Mouse (Mus musculus) spleen, adult 2 months (tissue): Measurements from ENCODE around the gene Olfr553.

Experiments
- CTCF ChIP-seq: fragments of 200-500 bp; IDR thresholded peaks from 2 replicates; pipeline ENCODE4 v1.5.1; 2011; ENCODE audit warnings: mild to moderate bottlenecking, inconsistent platforms; ENCODE audit not compliant: insufficient read depth, insufficient read length, insufficient replicate concordance; ENCODE audit errors: extremely low read depth
- POLR2A ChIP-seq: fragments of 200-500 bp; IDR thresholded peaks from 2 replicates; pipeline ENCODE4 v1.6.1; 2011; ENCODE audit warnings: low read depth, low read length, inconsistent platforms

DNA sequence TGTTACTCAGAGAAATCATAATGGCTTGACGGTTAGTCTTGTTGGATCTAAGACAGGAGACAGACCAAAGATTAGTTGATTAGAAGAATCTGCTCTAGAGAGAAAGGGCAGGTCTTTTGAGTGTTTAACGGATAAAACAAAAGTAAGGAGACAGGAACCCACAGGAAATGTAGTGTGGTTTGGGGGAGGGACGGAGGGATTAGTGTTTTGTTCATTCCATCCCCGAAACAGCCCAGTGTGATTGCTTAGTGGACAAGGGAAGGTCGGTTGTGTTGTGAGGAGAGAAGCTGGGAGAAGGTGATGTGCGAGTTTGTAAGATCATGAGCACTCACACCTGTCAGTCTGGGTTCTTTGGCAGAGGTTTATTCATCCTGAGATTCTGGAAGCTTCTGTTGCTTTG, 42.0 kb downstream of the Olfr553 start:
- TF ChIP-seq CTCF: no peak
- no peak for TF ChIP-seq POLR2A
